Mouse (Mus musculus) monocyte, adult 5-6 weeks (primary cell): ENCODE measurements around the gene Ruvbl1. TPM values are rescaled to one million over a fixed set of nuclear protein-coding genes. Genes with fewer than 3 reads are reported as not detected.

Source experiments
- ATAC-seq: fragments of 153-309, 156-312 bp; replicated peaks from 2 replicates; pipeline ENCODE4 v1.8.0; 2017; ENCODE audit warnings: mild to moderate bottlenecking; ENCODE audit not compliant: low TSS enrichment, insufficient number of reproducible peaks, severe bottlenecking, poor library complexity, low FRiP score
- total RNA-seq: library from RNA; stranded (forward); fragments of 200-1000, 200-491, 200-594 nt; gene quantifications from 3 replicates; pipeline ENCODE4 v1.2.3, GENCODE M21; 2017

Gene Ruvbl1
- total RNA-seq, 1 experiment from 2014 or later = 55.5 TPM

DNA sequence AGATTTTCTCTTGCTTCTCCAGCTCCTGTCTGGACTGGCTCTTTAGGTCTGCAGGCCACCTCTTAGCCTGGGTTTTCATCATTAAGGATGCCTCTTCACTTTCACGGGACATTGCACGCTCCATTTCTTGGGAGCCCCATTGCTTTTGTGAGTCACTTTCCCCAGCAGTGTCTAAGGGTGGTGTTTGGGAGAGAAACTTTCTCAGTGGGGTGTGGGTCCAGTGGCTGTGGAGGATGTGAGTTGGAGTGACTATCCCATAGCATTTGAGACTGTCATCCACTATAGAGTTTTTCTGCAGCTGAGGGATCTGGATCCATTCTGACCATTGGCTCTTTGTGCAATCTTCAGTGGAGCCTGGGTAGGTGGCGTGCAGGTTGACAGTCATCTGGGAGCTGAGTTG, 58.2 kb downstream of the Ruvbl1 start:
- ATAC-seq = no peak

DNA sequence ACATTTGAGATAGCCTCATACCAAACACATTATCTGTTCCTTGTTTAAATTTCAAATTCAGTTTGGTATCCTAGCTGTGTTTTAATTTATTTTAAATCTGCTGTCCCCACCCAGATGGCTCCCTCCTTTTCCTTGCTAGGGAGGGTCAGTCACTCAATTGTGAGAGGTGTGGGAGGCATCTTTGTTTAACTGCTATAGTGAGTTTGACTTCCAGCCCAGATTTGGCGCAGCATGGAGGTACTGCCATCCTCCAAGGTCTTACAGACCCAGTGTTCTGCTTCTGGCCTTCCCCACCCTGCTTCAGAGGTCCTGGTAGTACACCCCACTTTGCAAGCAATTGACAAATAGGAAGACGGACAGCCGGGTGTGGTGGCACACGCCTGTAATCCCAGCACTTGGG, 58.8 kb downstream of the Ruvbl1 start:
- ATAC-seq = no peak

DNA sequence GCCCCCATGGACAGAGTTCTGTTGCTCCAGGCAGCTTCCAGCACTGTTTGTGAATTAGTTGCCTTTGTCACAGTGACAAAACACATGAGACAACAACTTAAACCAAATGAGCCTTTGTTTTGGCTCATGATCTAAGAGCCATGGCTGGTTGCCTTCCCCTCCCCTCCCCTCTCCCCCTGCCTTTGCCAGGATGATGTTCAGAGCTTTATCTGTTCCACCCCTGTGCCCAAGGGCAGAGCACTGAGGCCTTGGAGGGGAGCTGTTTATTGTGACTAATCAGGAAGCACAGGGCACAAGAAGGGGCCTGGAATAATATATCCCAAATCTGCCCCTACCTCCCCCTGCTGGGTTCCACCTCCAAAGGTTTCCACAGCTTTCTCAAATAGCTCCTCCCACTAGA, 65.1 kb downstream of the Ruvbl1 start:
- no peak for ATAC-seq

DNA sequence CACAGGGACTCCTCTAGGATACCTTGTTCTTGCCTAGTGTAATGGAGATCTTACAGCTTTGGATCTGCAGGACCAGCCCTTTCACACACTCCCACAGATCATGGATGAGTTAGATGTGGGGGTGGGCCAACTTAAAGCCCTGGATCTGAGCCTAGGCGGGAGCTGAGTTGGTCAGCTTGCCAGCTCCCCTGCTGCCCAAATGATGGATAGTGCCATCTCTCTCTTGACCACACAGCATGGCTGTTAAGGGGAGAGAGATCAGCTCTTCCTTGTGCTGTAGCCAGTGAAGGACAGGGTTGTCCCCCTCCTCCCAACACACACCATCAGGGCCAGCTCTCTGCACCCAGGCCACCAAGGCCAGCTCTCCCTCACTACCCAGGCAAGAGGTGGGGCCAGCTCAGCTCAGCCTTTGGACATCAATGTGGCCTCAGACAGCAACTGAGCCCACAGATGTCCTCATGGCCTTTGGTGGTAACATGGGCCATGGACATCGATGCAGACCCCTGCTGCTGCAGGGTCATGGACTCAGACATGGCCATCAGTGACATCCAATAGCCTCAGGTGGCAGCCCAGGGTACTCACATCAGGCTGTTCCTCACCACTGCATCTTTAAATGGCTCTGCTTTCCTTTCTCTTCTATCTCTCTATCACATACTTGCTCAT, 75.0 kb downstream of the Ruvbl1 start:
- ATAC-seq = no peak

DNA sequence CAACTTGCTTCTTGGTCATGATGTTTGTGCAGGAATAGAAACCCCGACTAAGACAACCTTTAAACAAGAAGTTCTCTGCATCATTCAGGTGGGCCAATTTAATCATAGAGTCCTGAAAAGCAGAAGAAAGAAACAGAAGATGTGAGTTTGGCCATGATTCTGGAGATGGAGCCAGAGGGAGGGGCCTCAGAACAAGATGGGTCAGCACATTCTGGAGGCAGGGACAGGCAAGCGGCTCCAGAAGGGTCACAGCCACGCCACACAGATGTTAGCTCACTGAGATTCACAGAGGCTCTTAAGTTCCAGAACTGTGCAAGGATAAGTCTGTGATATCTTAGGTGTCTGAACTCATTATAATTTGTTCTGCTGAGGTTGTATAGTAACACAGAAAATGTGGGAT, 79.0 kb downstream of the Ruvbl1 start:
- no peak for ATAC-seq

DNA sequence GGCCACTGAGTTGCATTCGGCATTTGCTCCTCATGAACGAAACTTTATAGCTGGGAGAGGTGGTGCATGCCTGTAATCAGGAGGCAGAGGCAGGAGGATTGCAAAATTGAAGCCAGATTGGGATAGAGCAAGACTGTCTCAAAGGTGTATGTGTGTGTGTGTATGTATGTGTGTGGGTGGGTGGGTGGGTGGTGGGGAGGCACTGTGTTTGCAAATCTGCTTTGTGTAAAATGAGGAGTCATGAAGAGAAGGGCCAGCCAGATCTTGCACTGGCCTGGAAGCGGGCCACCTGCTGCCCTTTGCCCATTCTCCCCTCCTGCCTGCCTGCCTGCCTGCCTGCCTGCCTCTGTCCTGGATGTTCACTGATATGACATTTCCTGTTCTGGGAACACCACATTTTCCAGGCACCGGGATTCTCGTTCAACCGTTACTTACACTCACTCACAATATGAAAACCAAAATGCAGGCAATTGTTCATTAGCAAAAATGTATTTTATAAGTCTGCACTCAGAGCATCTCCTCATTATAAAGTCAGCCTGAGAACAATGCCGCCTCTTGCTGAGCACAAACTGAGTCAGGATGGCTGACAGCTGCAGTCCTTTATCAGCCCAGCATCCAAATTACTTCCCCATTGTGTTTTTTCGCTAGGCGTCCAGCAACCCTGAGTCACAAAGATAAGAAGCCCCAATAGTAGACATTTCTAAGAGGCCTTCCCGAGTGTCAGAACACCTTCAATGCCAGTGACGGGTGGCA, 79.6 kb downstream of the Ruvbl1 start:
- no peak for ATAC-seq

DNA sequence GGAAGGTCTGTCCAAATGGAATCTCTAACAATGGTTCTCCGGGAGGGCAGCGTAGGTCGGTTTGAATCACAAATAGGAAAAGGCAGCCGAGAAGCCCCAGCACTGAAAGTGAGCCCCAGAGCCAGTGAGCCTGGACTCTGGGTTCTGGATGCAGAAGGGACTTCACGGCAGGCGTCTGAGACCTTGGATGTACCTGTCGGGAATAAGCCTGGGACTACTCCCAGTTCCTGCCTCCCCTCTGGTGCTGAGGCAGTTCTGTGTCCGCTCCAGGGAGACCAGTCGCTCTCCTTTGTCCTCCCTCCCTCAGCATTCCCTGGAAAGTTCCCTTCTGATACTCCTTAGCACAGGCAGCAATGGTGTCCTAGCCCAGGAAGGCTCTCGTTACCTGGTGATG, 80.2 kb downstream of the Ruvbl1 start:
- ATAC-seq = no peak

Other genes with a start within 250 kb of the Ruvbl1 start
- gene Dnajb8, start 243.1 kb upstream of the Ruvbl1 start, total RNA-seq = 1.4 TPM in 1 of 3 replicates, not detected in the others
- 7.5 to 11.4 TPM (median 8.0 TPM) in 3 replicates for gene Eefsec, start 18.9 kb upstream of the Ruvbl1 start, total RNA-seq
- 110 to 141 TPM (median 110 TPM) in 3 replicates for gene Sec61a1, start 53.5 kb downstream of the Ruvbl1 start, total RNA-seq
- gene Kbtbd12, start 172.5 kb downstream of the Ruvbl1 start, total RNA-seq = not detected in 3 replicates